In the genomic region with DNA sequence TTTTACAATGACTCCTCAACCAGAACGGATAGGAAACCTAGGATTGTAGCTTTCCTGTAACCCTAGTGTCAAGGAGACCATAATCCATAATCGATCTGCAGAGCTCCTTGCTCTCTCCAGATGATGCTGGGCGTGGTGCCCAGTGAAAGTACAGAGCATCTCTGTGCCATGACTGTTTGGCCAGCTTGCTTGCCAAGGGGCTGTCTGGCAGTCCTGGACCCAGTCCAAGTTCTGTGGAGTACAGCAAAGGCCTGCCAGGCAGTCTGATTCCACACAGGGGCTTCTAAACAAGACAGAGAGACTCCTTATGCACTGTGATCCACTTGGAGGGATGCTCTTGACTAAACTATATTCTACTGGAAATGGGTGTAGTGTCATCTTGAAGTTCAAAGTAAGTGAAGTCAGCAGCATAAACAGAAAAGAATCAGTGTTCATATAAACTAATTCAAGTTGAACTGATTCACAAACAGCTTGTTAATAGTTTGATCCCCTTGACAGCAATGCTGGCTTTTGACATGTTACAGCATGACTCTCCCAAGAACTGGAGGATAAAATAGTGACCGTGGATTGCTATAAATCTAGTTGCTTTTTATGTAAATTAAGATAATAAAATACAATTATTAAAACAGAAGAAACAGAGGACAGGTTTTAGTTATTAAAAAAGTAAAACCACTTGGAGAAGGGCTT, we compare ENCODE assay signal across 10 mouse cellular contexts.
DNase-seq lines count a peak whose midpoint lies in the region; ATAC-seq lines count a peak whose summit lies in the region.
"Had no signal": no experiment of that assay in that cellular context is flagged by ENCODE, and none has a peak within 500 bp of the region (broad histone marks: within the 10 kb centered on the region; RNA-seq: fewer than 3 reads in every experiment).

No protein-coding gene starts in this region.

- no peak overlapping the region for H3K27ac ChIP-seq in forebrain, embryonic 13.5 days
- no peak overlapping the region for H3K27ac ChIP-seq in forebrain, embryonic 10.5 days
- H3K27ac ChIP-seq: heart, embryonic 13.5 days; limb, embryonic 15.5 days had no signal

- no peaks in the 10 kb centered on the region for H3K9me3 ChIP-seq in forebrain, embryonic 13.5 days (replicated peaks)
- no peaks in the 10 kb centered on the region for H3K9me3 ChIP-seq in forebrain, embryonic 10.5 days
- H3K9me3 ChIP-seq: limb, embryonic 15.5 days had no signal

- no peak overlapping the region for H3K4me3 ChIP-seq in forebrain, embryonic 13.5 days
- H3K4me3 ChIP-seq in forebrain, embryonic 10.5 days: no peak overlapping the region
- H3K4me3 ChIP-seq: heart, embryonic 13.5 days; limb, embryonic 15.5 days had no signal

- no peak overlapping the region for H3K4me2 ChIP-seq in forebrain, embryonic 13.5 days
- H3K4me2 ChIP-seq: heart, embryonic 13.5 days; limb, embryonic 15.5 days had no signal

- no peak for DNase-seq in forebrain, embryonic 10.5 days (ENCODE audit: extremely low spot score, low spot score)
- DNase-seq in cerebellum, postnatal 14 days: peak; percentile 96 to 98
- peak; percentile 80 to 93 for DNase-seq in layer of hippocampus, postnatal 14 days (ENCODE audit: low spot score in 2 of 2)
- peak; percentile 93 to 94 for DNase-seq in right cerebral cortex, postnatal 10 days (ENCODE audit: low spot score in 2 of 2)
- DNase-seq in urinary bladder, adult 2 months (ENCODE audit: low spot score): no peak
- no peak for DNase-seq in kidney, postnatal 36 days

- no peaks in the 10 kb centered on the region for H3K36me3 ChIP-seq in forebrain, embryonic 13.5 days (ENCODE audit: poor library complexity, severe bottlenecking)
- no peaks in the 10 kb centered on the region for H3K36me3 ChIP-seq in forebrain, embryonic 10.5 days (replicated peaks)
- H3K36me3 ChIP-seq: heart, embryonic 13.5 days; limb, embryonic 15.5 days had no signal

- 0 out of 2 replicates have a peak, but pooled peaks cover 11% of the 10 kb centered on the region for H3K4me1 ChIP-seq in forebrain, embryonic 13.5 days
- no peaks in the 10 kb centered on the region for H3K4me1 ChIP-seq in forebrain, embryonic 10.5 days
- H3K4me1 ChIP-seq: heart, embryonic 13.5 days; limb, embryonic 15.5 days had no signal

- peak; percentile 97 for ATAC-seq in forebrain, embryonic 13.5 days
- no peak for ATAC-seq in erythroid progenitor cell, adult 5-6 weeks (replicated peaks; ENCODE audit: low FRiP score, poor library complexity, severe bottlenecking)

- H3K27me3 ChIP-seq in forebrain, embryonic 13.5 days: no peaks in the 10 kb centered on the region
- H3K27me3 ChIP-seq in forebrain, embryonic 10.5 days (ENCODE audit: poor library complexity, severe bottlenecking): no peaks in the 10 kb centered on the region
- H3K27me3 ChIP-seq: heart, embryonic 13.5 days; limb, embryonic 15.5 days had no signal

- 52% methylated on average over 4 of the region's 4 CpGs for WGBS in forebrain, embryonic 13.5 days
- WGBS in forebrain, embryonic 10.5 days: 86% methylated on average over 4 of the region's 4 CpGs

- no peak overlapping the region for H3K9ac ChIP-seq in forebrain, embryonic 13.5 days
- H3K9ac ChIP-seq: heart, embryonic 13.5 days; limb, embryonic 15.5 days had no signal

Comparison
In these comparisons a context has a peak if more than half of its experiments do, and no peak if none do; other contexts are left out.
1. DNase-seq: peak in cerebellum, postnatal 14 days (2 of 2), layer of hippocampus, postnatal 14 days (2 of 2) and right cerebral cortex, postnatal 10 days (2 of 2); none in forebrain, embryonic 10.5 days (single experiment), urinary bladder, adult 2 months (single experiment) and kidney, postnatal 36 days (0 of 2).